Mouse (Mus musculus) kidney, embryonic 15.5 days (tissue): Measurements from ENCODE around the gene Cdcp1. TPM values are rescaled to one million over a fixed set of nuclear protein-coding genes. Genes with fewer than 3 reads are reported as not detected.

ENCODE experiments used
- ATAC-seq: fragments of 200-750 bp; cut with Nextera tagmentation; replicated peaks from 2 replicates; pipeline ENCODE4 v1.8.0; 2017; ENCODE audit warnings: moderate TSS enrichment; ENCODE audit not compliant: low FRiP score
- H3K27ac ChIP-seq: fragments of 300-500 bp; sonication (generic); 2 replicates; pipeline ENCODE4 v1.5.1; 2015; ENCODE audit warnings: mild to moderate bottlenecking, inconsistent platforms
- H3K27me3 ChIP-seq: fragments of 300-500 bp; sonication (generic); 2 replicates; pipeline ENCODE4 v1.6.1; 2015; ENCODE audit warnings: inconsistent platforms
- H3K36me3 ChIP-seq: fragments of 300-500 bp; sonication (generic); 2 replicates; pipeline ENCODE4 v1.6.1; 2015; ENCODE audit warnings: inconsistent platforms
- H3K4me1 ChIP-seq: fragments of 300-500 bp; sonication (generic); 2 replicates; pipeline ENCODE4 v1.6.1; 2015; ENCODE audit warnings: inconsistent platforms
- H3K4me2 ChIP-seq: fragments of 300-500 bp; sonication (generic); 2 replicates; pipeline ENCODE4 v1.6.1; 2015; ENCODE audit warnings: moderate library complexity, mild to moderate bottlenecking, inconsistent platforms
- H3K4me3 ChIP-seq: fragments of 300-500 bp; sonication (generic); replicated peaks from 2 replicates; pipeline ENCODE4 v1.5.1; 2015; ENCODE audit warnings: mild to moderate bottlenecking, inconsistent platforms
- H3K9ac ChIP-seq: fragments of 300-500 bp; sonication (generic); 2 replicates; pipeline ENCODE4 v1.6.1; 2015; ENCODE audit warnings: mild to moderate bottlenecking, inconsistent platforms
- H3K9me3 ChIP-seq: fragments of 300-500 bp; sonication (generic); replicated peaks from 2 replicates; pipeline ENCODE4 v1.6.1; 2016; ENCODE audit warnings: inconsistent platforms
- WGBS: fragments of 180-500 bp; shearing (Covaris S2); methylation state at CpG from one replicate; pipeline ENCODE4 v1.1.7; 2015; ENCODE audit warnings: mixed read lengths; 5-methylcytosine and 5-hydroxymethylcytosine counted together
- polyA plus RNA-seq: library from polyadenylated mRNA; unstranded; fragments of >200 nt; fragmentation: Nextera tagmentation; extraction: Ambion mirVana; gene quantifications from 2 replicates; pipeline ENCODE4 v1.2.1, GENCODE M21; 2015

Gene Cdcp1
- polyA plus RNA-seq, 1 experiment from 2014 or later: 7.7 TPM

DNA sequence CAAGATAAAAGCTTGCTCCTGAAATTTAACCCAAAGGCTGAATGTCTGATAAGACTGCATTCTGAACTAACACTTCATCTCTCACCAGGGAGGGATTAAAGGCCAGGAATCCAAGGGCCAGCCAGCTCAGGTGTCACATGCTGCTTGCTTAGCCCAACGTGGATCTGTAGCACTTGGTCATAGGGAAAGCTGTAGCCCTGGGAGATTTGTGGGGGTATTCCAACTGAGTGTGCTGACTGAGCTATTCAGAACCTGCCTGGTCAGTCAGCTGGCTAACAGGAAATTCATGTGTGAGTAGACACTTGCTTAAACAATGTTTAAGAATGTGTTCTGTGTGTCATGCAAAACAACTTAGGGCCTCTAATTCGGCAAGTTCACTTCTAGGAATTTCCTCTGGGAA is 9.3 kb downstream of the Cdcp1 start:
- ATAC-seq: no peak
- Histone ChIP-seq H3K36me3 (no peaks in the 10 kb centered on the region), H3K4me2 (no peak overlapping the region), H3K4me3 (no peak overlapping the region), H3K27ac (no peak overlapping the region), H3K9ac (no peak overlapping the region), H3K27me3 (no peaks in the 10 kb centered on the region), H3K4me1 (0 out of 2 replicates have a peak, but pooled peaks cover 6% of the 10 kb centered on the region), H3K9me3 (no peaks in the 10 kb centered on the region)
- 21% methylated on average over 2 of the region's 2 CpGs for WGBS

DNA sequence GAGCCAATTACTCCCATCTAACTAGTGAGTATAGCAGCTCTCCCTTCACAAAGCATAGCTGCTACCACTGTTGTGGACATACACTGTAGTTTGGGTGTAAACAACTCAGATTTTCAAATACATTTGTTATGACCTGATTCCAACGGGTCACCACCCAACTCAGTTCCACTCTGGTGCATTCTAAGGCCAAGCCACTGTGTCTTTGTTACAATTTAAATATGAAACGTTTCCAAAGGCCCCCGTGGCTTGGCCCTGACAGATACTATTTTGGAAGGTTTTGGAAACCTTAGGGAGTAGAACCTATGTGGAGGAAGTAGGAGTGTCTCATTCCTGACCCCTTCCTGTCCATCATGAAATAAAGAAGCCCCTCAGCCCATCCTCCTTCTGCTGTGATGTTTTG is 15.7 kb downstream of the Cdcp1 start:
- Histone ChIP-seq H3K36me3 (no peaks in the 10 kb centered on the region), H3K9ac (no peak overlapping the region), H3K4me2 (no peak overlapping the region), H3K9me3 (0 out of 2 replicates have a peak, but pooled peaks cover 3% of the 10 kb centered on the region), H3K27me3 (no peaks in the 10 kb centered on the region), H3K27ac (no peak overlapping the region), H3K4me1 (no peaks in the 10 kb centered on the region), H3K4me3 (no peak overlapping the region)
- no peak for ATAC-seq
- 52% methylated on average over 3 of the region's 3 CpGs for WGBS

DNA sequence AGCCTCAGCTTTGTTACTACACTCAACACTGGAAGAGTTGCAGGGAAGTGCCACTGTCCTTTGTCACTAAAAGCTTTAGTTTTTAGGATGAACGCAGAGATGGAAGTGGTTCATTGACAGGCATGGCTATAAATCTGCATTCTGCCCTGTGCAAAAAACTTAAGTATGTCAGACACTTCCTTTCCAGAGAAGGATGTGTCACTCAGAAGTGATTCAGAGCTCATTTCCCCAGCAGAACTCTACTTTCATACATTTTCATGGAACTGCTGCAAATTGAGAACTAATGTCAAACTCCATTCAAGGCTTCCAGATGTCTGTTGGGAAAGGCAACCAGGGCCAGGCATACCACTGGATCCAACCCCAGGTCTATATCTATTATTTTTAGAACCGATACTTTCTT is 27.6 kb downstream of the Cdcp1 start:
- Histone ChIP-seq H3K27ac (no peak overlapping the region), H3K9me3 (no peaks in the 10 kb centered on the region), H3K4me3 (no peak overlapping the region), H3K4me1 (0 out of 2 replicates have a peak, but pooled peaks cover 3% of the 10 kb centered on the region), H3K36me3 (no peaks in the 10 kb centered on the region), H3K9ac (no peak overlapping the region), H3K27me3 (no peaks in the 10 kb centered on the region), H3K4me2 (no peak overlapping the region)
- no peak for ATAC-seq
- 70% methylated on average over 2 of the region's 2 CpGs for WGBS

DNA sequence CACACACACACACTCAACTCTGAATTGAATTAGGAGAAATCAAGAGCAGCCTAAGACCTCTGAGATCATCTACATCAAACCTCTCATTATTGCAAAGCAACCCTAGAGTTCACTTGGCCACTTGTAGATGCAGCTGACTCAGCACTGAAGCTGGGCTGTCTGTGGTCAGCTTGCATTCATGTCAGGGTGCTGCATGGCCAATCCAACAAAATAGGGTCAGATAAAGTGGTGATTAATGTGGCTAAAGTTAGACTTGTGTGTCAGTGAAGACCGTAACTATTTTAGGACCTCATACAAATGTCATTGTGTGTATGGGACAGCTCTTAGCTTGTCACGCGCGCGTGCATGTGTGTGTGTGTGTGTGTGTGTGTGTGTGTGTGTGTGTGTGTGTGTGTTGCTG is 28.2 kb downstream of the Cdcp1 start:
- ATAC-seq: no peak

DNA sequence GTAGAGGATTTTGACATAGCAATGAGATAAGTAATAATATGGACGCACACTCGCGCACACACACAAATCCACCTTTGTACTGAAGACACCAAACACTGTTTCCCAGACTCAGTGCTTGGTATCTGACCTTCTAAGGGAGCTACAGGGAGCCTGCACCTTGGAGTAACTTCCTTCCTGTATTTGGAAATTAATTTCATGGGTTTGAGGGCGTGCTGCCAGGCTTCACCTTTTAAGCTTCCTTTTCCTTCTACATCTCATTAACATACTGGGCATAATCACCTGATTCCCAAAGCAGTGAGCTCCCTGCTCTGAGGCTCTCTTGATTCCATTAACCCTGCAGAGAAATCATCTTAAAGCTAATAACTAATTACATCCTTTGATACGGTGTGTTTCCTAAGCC is 29.7 kb downstream of the Cdcp1 start:
- no peak overlapping the region for H3K4me3 ChIP-seq
- no peak overlapping the region for H3K9ac ChIP-seq
- H3K27me3 ChIP-seq: no peaks in the 10 kb centered on the region
- no peaks in the 10 kb centered on the region for H3K36me3 ChIP-seq
- 0 out of 2 replicates have a peak, but pooled peaks cover 3% of the 10 kb centered on the region for H3K4me1 ChIP-seq
- WGBS: 86% methylated on average over 5 of the region's 5 CpGs
- ATAC-seq: no peak
- H3K9me3 ChIP-seq: no peaks in the 10 kb centered on the region
- no peak overlapping the region for H3K4me2 ChIP-seq
- H3K27ac ChIP-seq: no peak overlapping the region

More for the DNA sequence above, 28.2 kb downstream of the Cdcp1 start:
- no peak overlapping the region for H3K9ac ChIP-seq
- 0 out of 2 replicates have a peak, but pooled peaks cover 3% of the 10 kb centered on the region for H3K4me1 ChIP-seq
- 89% methylated on average over 5 of the region's 5 CpGs for WGBS
- H3K27me3 ChIP-seq: no peaks in the 10 kb centered on the region
- no peaks in the 10 kb centered on the region for H3K36me3 ChIP-seq
- no peak overlapping the region for H3K4me2 ChIP-seq
- H3K27ac ChIP-seq: no peak overlapping the region
- H3K9me3 ChIP-seq: no peaks in the 10 kb centered on the region
- no peak overlapping the region for H3K4me3 ChIP-seq

DNA sequence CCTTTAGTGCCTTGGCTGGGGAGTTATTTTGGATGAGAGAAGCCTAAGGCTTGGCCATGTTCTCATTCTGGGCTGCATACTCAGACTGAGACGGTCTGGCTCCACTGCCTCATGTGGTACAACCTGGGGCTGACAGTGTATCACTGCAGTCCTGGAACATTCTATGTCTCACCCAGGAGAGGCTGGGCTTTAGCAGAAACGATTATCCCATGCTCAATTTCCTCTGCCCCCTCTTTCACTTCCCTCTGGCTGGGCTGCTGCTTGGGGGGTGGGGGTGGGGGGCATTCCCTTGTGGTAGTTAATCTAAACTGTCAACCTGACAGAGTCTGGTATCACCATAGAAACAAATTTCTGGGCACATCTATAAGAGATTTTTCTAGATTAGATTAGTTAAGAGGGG is 30.3 kb downstream of the Cdcp1 start:
- 53% methylated on average over 2 of the region's 2 CpGs for WGBS
- no peaks in the 10 kb centered on the region for H3K27me3 ChIP-seq
- H3K36me3 ChIP-seq: no peaks in the 10 kb centered on the region
- no peak for ATAC-seq
- H3K4me3 ChIP-seq: no peak overlapping the region
- no peak overlapping the region for H3K27ac ChIP-seq
- no peak overlapping the region for H3K9ac ChIP-seq
- no peak overlapping the region for H3K4me2 ChIP-seq
- H3K9me3 ChIP-seq: no peaks in the 10 kb centered on the region
- H3K4me1 ChIP-seq: 0 out of 2 replicates have a peak, but pooled peaks cover 3% of the 10 kb centered on the region

DNA sequence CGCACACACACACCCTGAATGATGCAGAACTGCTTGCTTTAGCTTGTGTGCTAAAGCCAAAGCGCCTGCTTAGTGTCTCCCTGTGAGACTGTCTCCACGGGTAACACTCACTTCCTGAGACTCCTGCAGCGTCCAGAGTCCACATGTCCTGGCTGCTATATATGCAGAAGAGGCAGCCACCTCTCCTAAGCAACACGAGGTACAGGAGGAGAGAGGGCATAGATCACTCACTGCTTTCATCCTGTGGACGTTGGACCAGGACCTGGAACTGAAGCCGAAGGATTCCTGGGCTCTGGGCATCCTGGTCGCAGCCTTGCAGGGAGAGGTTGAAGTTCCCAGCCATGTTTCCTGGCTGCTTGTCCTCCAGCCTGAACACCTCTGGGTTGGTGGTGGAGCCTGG is 32.6 kb downstream of the Cdcp1 start:
- peak; percentile 49; the same call in 1 of the 2 replicates for ATAC-seq
- H3K4me3 ChIP-seq: no peak overlapping the region
- no peak overlapping the region for H3K4me2 ChIP-seq
- H3K27me3 ChIP-seq: no peaks in the 10 kb centered on the region
- no peaks in the 10 kb centered on the region for H3K36me3 ChIP-seq
- H3K4me1 ChIP-seq: 0 out of 2 replicates have a peak, but pooled peaks cover 3% of the 10 kb centered on the region
- no peaks in the 10 kb centered on the region for H3K9me3 ChIP-seq
- 75% methylated on average over 8 of the region's 8 CpGs for WGBS
- H3K27ac ChIP-seq: no peak overlapping the region
- H3K9ac ChIP-seq: no peak overlapping the region

DNA sequence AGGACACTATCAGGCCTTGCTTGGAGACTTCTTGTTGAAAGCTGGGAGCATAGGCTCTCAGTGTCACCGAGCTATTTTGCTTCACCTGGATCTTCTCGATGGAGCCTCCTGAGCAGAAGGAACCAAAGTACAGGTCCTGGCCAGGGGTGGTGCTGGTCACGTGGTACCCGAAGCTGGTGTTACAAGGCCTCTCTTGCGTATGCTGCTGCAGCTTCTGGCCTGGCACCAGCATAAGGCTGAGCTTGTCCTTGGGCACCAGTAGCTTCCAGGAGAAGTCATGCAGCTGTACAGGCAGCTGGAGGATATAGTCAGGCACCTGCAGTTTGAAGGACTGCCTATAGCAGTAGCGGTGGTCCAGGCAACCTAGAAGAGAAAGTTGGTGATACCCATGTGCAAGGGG is 35.8 kb downstream of the Cdcp1 start:
- Histone ChIP-seq H3K27ac (no peak overlapping the region), H3K9ac (no peak overlapping the region), H3K4me2 (no peak overlapping the region), H3K4me3 (no peak overlapping the region), H3K9me3 (no peaks in the 10 kb centered on the region), H3K27me3 (no peaks in the 10 kb centered on the region), H3K36me3 (no peaks in the 10 kb centered on the region), H3K4me1 (no peaks in the 10 kb centered on the region)
- 85% methylated on average over 6 of the region's 6 CpGs for WGBS
- no peak for ATAC-seq

DNA sequence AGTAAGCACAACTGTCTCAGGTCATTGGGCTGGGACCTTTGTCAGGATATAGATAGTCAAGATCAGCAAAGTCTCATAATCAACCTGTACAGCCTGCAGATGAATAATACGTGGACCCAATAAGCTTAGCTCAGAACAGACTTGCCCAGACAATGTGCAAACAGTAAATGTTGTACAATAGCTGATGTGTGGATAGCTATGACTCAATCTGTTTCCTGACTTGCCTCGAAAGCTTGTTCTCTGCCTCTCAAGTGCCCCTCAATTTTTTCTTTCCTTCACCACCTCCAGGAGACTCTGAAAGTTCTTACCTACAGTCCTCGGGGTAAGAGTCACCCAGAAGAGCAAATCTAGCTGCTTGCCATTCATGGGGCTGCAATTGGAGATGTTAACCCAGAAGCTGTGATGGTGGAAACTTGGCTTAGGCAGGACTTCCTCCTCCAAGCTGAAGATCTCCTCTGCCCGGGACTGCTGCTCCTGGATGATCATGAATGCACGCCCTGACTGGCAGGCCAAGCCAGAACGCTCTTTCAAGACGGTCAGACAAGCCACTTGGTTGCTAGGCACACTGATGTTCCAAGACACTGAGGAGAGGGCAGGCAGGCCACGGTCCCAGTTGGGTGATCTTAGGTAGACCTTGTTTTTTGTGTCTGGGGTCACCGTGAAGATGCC is 38.3 kb downstream of the Cdcp1 start:
- ATAC-seq: no peak
- Histone ChIP-seq H3K36me3 (0 out of 2 replicates have a peak, but pooled peaks cover 4% of the 10 kb centered on the region), H3K4me3 (no peak overlapping the region), H3K27ac (no peak overlapping the region), H3K4me1 (no peaks in the 10 kb centered on the region), H3K9me3 (no peaks in the 10 kb centered on the region), H3K9ac (no peak overlapping the region), H3K27me3 (no peaks in the 10 kb centered on the region), H3K4me2 (no peak overlapping the region)
- 86% methylated on average over 9 of the region's 9 CpGs for WGBS

DNA sequence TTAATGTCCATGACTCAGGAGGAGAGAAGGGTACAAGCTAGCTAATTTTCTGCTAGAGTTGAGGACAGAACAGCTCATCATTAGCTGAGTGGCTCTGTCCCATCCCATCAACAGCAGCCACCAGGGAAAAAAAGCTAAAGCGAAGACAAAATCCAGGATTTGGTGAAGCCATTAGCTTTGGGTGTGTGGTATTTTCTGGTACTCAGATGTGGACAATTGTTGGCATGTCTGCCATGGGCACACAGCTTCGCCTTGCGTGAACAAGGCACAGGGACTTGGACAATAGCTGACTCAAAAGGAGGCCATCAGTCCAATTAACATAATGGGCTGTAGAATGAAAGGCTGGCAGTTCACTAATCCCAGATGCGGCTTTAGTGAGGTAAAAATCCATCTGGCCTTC is 41.5 kb downstream of the Cdcp1 start:
- Histone ChIP-seq H3K36me3 (0 out of 2 replicates have a peak, but pooled peaks cover 4% of the 10 kb centered on the region), H3K9me3 (no peaks in the 10 kb centered on the region), H3K27ac (no peak overlapping the region), H3K9ac (no peak overlapping the region), H3K27me3 (no peaks in the 10 kb centered on the region), H3K4me3 (no peak overlapping the region), H3K4me1 (no peaks in the 10 kb centered on the region), H3K4me2 (no peak overlapping the region)
- WGBS: 88% methylated on average over 4 of the region's 4 CpGs
- no peak for ATAC-seq

DNA sequence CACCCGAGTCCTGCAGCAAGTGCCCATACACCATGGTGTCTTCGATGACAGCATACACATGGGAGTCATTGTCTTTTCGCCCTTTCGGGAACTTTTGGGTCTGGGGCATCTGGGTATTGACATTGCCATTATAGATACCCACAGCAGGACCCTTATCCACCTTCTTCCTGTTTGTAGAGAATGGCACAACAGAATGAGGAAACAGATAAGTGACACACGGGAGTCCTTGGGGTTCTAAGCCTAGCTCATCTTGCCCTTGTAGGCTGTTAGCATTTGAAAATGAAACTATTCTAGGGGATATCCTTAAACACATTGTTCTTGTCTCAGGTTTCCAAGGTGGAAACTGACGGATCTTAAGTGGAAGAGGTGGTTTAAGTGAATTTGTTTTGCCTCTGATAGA is 42.1 kb downstream of the Cdcp1 start:
- H3K4me3 ChIP-seq: no peak overlapping the region
- H3K27me3 ChIP-seq: no peaks in the 10 kb centered on the region
- H3K4me2 ChIP-seq: no peak overlapping the region
- H3K9ac ChIP-seq: no peak overlapping the region
- ATAC-seq: no peak
- H3K36me3 ChIP-seq: 0 out of 2 replicates have a peak, but pooled peaks cover 4% of the 10 kb centered on the region
- WGBS: 93% methylated on average over 6 of the region's 6 CpGs
- H3K9me3 ChIP-seq: no peaks in the 10 kb centered on the region
- H3K4me1 ChIP-seq: no peaks in the 10 kb centered on the region
- H3K27ac ChIP-seq: no peak overlapping the region

DNA sequence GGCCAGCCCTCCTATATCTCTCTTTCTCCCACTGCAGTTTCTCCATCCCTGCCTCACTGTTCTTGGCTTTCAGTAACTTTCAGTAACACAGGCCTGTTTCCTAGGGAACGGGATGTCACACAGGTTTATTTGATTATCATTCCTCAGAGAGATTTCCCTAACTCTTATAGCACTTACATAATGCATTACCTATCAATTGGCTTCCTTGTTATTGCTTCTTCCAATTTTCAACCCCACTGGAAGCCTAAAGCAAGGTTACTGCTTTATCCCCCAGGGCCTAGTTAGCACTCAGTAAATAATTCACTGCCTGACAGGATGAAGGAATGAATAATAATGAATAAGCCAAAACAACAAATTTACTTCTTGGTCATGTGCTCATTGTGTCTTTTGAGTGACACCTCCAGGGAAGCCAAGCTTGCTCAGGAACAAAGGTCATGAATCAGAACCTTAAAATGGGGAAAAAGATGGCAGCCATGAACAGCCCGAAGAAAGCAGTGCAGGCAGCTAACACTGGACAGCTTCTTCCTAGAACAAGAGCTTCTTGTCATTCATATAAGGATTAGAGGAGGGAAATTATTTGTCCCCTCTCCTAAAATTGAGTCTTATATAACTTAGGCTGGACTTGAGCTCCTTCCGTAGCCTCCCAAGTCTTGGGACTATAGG is 49.9 kb downstream of the Cdcp1 start:
- 75% methylated on average over 3 of the region's 3 CpGs for WGBS
- Histone ChIP-seq H3K36me3 (no peaks in the 10 kb centered on the region), H3K4me2 (no peak overlapping the region), H3K4me3 (no peak overlapping the region), H3K27me3 (no peaks in the 10 kb centered on the region), H3K4me1 (0 out of 2 replicates have a peak, but pooled peaks cover 5% of the 10 kb centered on the region), H3K27ac (no peak overlapping the region), H3K9me3 (no peaks in the 10 kb centered on the region), H3K9ac (no peak overlapping the region)
- no peak for ATAC-seq
